Mouse (Mus musculus) embryonic facial prominence, embryonic 11.5 days (tissue): Measurements from ENCODE around the gene 0610010F05Rik. TPM values are rescaled to one million over a fixed set of nuclear protein-coding genes. Genes with fewer than 3 reads are reported as not detected.

Experiments used
- ATAC-seq: fragments of 200-750 bp; cut with Nextera tagmentation; replicated peaks from 2 replicates; pipeline ENCODE4 v1.8.0; 2017; ENCODE audit warnings: low read depth; ENCODE audit not compliant: insufficient number of reproducible peaks, low FRiP score, low TSS enrichment
- DNase-seq: peaks from one replicate; pipeline ENCODE4 v3.0.0-alpha.2; 2015; ENCODE audit warnings: low spot score
- H3K27ac ChIP-seq: fragments of 300-500 bp; sonication (generic); replicated peaks from 2 replicates; pipeline ENCODE4 v1.5.1; 2014; ENCODE audit warnings: mild to moderate bottlenecking, low read depth, low read length, control low read depth
- H3K27me3 ChIP-seq: fragments of 300-500 bp; sonication (generic); 2 replicates; pipeline ENCODE4 v1.6.1; 2014; ENCODE audit warnings: mild to moderate bottlenecking, low read length, moderate library complexity, mixed read lengths; ENCODE audit not compliant: control insufficient read depth, insufficient read depth
- H3K36me3 ChIP-seq: fragments of 300-500 bp; sonication (generic); replicated peaks from 2 replicates; pipeline ENCODE4 v1.6.1; 2014; ENCODE audit warnings: low read depth, mild to moderate bottlenecking, low read length, moderate library complexity, mixed read lengths; ENCODE audit not compliant: control insufficient read depth, insufficient read depth
- H3K4me1 ChIP-seq: fragments of 300-500 bp; sonication (generic); 2 replicates; pipeline ENCODE4 v1.6.1; 2014; ENCODE audit warnings: low read length, mixed read lengths; ENCODE audit not compliant: control insufficient read depth, insufficient read depth
- H3K4me2 ChIP-seq: fragments of 300-500 bp; sonication (generic); 2 replicates; pipeline ENCODE4 v1.6.1; 2014; ENCODE audit warnings: low read depth, mild to moderate bottlenecking, control low read depth, low read length, moderate library complexity
- H3K4me3 ChIP-seq: fragments of 300-500 bp; sonication (generic); 2 replicates; pipeline ENCODE4 v1.5.1; 2014; ENCODE audit warnings: low read depth, low read length, control low read depth
- H3K9ac ChIP-seq: fragments of 300-500 bp; sonication (generic); replicated peaks from 2 replicates; pipeline ENCODE4 v1.6.1; 2014; ENCODE audit warnings: mild to moderate bottlenecking, control low read depth, low read length
- H3K9me3 ChIP-seq: fragments of 300-500 bp; sonication (generic); replicated peaks from 2 replicates; pipeline ENCODE4 v1.6.1; 2016; ENCODE audit warnings: mild to moderate bottlenecking, low read length, inconsistent platforms, mixed read lengths; ENCODE audit not compliant: control insufficient read depth
- WGBS: fragments of 180-500 bp; shearing (Covaris S2); extraction: QIAGEN DNeasy Blood & Tissue Kit; methylation state at CpG from one replicate; pipeline ENCODE4 v1.1.7; 2014; 5-methylcytosine and 5-hydroxymethylcytosine counted together
- polyA plus RNA-seq: library from polyadenylated mRNA; unstranded; fragments of >200 nt; fragmentation: Nextera tagmentation; extraction: Ambion mirVana; gene quantifications from 2 replicates; pipeline ENCODE4 v1.2.1, GENCODE M21; 2014

The 0610010F05Rik gene
- polyA plus RNA-seq, 1 experiment from 2014 or later: 36.8 TPM

DNA sequence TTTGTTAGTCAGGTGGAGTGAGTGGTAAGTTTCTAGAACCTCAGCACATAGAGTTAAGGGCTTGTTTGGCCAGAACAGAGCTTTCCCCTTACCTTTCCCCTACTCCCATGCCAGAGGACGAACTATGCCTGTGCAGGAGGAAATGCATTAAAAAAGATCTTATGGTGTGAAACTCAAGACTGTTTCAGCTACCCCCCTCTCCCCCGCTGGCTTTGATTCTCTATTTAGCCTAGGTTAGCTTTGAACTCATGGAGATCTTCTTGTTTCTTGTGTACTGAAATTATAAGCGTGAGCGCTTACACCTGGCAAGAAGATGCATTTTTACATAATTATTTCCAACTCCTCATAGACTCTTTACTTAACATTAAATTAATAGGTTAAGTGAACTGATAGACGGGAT is 33.1 kb upstream of the 0610010F05Rik start:
- 8% methylated on average over 5 of the region's 5 CpGs for WGBS
- ATAC-seq: no peak; the same call in 1 of the 2 replicates
- Histone ChIP-seq H3K4me3 (peak overlapping the region; percentile 88), H3K4me1 (no peaks in the 10 kb centered on the region), H3K27me3 (no peaks in the 10 kb centered on the region), H3K9me3 (no peaks in the 10 kb centered on the region), H3K9ac (peak overlapping the region; percentile 91), H3K4me2 (peak overlapping the region; percentile 37), H3K36me3 (no peaks in the 10 kb centered on the region), H3K27ac (peak overlapping the region; percentile 74)
- peak; percentile 14 for DNase-seq

DNA sequence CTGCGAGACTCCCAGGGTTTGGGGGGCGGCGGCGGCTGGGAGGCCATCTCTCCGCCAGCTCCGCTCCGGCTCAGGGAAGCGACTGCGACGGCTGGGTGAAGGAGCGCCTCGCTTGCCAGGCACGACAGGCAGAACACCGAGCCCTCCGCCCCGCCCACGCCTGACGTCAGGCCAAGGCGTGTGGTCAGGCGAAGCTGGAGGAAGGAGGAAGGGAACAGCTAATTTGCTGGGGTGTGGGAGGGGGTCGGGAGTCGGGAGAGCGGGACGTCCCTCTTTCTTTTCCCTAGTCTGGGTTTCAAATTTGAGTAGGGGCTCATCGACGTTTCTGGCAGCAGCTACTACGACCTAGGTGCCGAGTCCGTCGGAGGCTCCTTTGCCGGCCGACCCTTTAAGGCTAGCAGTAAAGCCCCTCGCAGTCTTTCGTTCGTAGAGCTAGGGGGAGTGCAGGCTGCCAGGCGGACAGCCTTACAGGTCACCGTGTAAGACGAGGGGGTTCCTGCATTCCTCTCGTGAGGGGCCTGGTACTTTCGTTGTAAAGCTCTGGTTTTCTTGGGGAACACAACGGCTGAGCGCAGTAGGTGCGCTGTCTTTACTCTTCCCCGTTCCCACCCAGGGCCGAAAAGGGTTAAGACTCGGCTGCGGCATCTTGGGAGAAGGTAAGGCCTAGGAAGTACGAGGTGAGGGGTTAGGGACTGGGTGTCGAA is 32.5 kb upstream of the 0610010F05Rik start, which contains the start of gene Pex13:
Gene Pex13, minus strand, starts transcription at position 162 of the 704 bp plus-strand sequence.
- Histone ChIP-seq H3K4me2 (peak within 1 kb of the TSS; percentile 37), H3K9ac (peak within 1 kb of the TSS; percentile 91), H3K27me3 (no peaks in the 10 kb centered on the region), H3K36me3 (no peaks in the 10 kb centered on the region), H3K4me3 (peak within 1 kb of the TSS; percentile 88), H3K27ac (peak within 1 kb of the TSS; percentile 74), H3K4me1 (no peaks in the 10 kb centered on the region), H3K9me3 (no peaks in the 10 kb centered on the region)
- ATAC-seq: peak; percentile 98
- peak; percentile 97 for DNase-seq
- under 1% methylated on average over 49 of the region's 49 CpGs for WGBS

DNA sequence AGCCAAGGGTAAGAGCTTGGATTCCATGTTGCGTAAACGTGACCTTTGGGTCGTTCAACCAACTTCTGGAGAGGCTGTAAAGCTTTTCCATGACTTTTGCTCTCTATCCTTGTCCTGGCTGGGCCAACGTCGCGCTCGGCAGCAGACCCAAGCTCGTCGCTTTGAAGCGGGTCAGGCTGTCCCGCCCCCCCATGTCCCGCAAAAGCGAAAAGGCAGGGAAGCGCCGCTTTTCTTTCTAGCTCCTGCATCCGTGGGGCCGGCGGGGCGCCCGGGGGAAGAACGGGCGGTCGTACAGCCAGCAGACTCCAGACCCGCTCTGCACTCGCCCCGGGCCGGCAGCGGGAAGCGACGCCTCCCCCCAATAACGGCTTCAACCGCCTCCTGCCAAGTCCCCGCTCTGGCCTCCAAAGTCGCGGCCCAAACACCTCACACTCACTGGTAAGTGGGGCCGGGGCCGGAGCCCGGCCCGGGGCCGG is 31.9 kb upstream of the 0610010F05Rik start, which contains the start of gene Pus10:
Gene Pus10, plus strand, starts transcription at position 364 of the 476 bp plus-strand sequence.
- peak; percentile 70 for ATAC-seq
- under 1% methylated on average over 39 of the region's 40 CpGs for WGBS

DNA sequence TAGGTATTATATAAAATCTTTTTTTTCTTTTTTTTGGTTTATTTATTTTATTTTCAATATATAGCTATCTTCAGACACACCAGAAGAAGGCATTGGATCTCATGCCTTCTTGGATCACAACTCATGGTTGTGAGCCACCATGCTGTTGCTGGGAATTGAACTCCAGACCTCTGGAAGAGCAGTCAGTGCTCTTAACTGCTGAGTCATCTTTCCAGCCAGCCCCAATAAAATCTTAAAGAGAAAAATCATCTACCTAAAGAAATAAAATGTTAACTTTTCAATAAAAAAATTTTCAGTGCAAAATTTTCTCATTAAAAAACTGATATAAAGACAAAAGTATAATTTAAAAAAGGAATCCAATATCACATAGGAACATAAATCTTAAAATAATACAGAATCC is 30.8 kb upstream of the 0610010F05Rik start:
- Histone ChIP-seq H3K36me3 (no peaks in the 10 kb centered on the region), H3K4me1 (no peaks in the 10 kb centered on the region), H3K4me2 (no peak overlapping the region), H3K4me3 (no peak overlapping the region), H3K9me3 (no peaks in the 10 kb centered on the region), H3K9ac (no peak overlapping the region), H3K27ac (no peak overlapping the region), H3K27me3 (no peaks in the 10 kb centered on the region)
- DNase-seq (no peak), ATAC-seq (no peak)

More for the DNA sequence above, 31.9 kb upstream of the 0610010F05Rik start, which contains the start of gene Pus10:
- no peak for DNase-seq
- Histone ChIP-seq H3K4me1 (no peaks in the 10 kb centered on the region), H3K9ac (peak within 1 kb of the TSS; percentile 91), H3K9me3 (no peaks in the 10 kb centered on the region), H3K4me2 (peak within 1 kb of the TSS; percentile 37), H3K27ac (peak within 1 kb of the TSS; percentile 74), H3K27me3 (no peaks in the 10 kb centered on the region), H3K36me3 (no peaks in the 10 kb centered on the region), H3K4me3 (peak within 1 kb of the TSS; percentile 88)

DNA sequence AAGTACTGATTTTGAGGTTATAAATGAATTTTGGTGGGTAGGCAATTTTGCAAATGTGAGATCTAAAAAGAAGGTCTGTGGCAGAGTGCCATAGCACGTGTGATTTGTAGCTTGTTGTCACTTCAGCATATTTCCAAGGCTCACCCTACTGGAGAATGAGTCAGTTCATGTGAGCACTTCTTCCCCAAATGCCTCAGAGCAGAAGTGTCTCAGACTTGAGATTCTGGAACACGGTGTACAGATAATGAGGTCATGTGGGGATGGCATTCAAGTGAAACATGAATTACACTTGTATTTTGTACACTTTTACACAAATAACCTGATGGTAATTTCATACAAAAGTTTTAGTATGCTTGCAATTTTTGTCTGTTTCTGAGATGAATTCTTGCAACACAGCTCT is 24.4 kb upstream of the 0610010F05Rik start:
- Histone ChIP-seq H3K27me3 (no peaks in the 10 kb centered on the region), H3K4me2 (no peak overlapping the region), H3K36me3 (no peaks in the 10 kb centered on the region), H3K4me1 (no peaks in the 10 kb centered on the region), H3K9ac (no peak overlapping the region), H3K9me3 (no peaks in the 10 kb centered on the region), H3K27ac (no peak overlapping the region), H3K4me3 (no peak overlapping the region)
- DNase-seq (no peak), ATAC-seq (no peak)
- WGBS: 90% methylated on average over 2 of the region's 2 CpGs

DNA sequence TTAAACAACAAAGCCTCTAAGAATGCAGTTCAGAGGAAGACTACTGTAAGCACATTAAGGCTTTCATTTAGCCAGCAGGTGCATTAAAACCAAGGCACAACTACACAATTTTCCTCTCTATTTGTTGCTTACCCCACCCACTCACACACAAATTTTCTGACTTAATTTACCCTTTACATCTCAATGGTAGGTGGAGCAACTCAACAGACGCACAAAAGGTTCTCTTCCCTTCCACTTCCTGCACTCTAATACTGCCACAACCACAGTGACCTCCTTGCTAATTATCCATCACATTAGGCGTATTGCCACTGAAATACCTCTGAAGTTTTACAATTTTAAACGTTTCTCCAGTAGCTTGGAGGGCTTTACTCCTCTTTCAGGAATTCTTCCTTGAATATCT is 20.2 kb upstream of the 0610010F05Rik start:
- no peaks in the 10 kb centered on the region for H3K36me3 ChIP-seq
- no peaks in the 10 kb centered on the region for H3K9me3 ChIP-seq
- H3K9ac ChIP-seq: no peak overlapping the region
- no peak overlapping the region for H3K27ac ChIP-seq
- no peaks in the 10 kb centered on the region for H3K4me1 ChIP-seq
- WGBS: 72% methylated on average over 3 of the region's 3 CpGs
- ATAC-seq: no peak
- no peak for DNase-seq
- H3K4me3 ChIP-seq: no peak overlapping the region
- no peaks in the 10 kb centered on the region for H3K27me3 ChIP-seq
- no peak overlapping the region for H3K4me2 ChIP-seq

DNA sequence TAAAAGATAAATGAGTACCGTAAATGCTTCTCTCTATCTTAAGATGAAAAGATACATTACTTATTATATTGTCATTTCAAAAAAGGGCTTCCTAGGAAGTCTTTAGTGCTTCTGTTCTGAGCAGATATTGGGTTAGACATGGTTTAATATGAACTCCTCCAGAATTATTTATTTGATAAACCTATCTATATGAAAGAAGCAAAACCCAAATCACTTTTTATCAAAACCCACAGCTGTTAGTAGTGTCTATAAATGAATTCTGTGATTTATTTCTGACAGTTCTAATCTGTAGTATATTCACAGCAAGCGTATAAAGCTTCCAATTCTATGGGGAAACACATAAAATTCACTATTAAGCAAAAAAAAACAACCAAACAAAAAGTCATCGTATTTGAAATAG is 14.4 kb upstream of the 0610010F05Rik start:
- 89% methylated on average over 3 of the region's 3 CpGs for WGBS
- Histone ChIP-seq H3K27me3 (no peaks in the 10 kb centered on the region), H3K9me3 (no peaks in the 10 kb centered on the region), H3K4me1 (no peaks in the 10 kb centered on the region), H3K9ac (no peak overlapping the region), H3K27ac (no peak overlapping the region), H3K36me3 (no peaks in the 10 kb centered on the region), H3K4me3 (no peak overlapping the region), H3K4me2 (no peak overlapping the region)
- no peak for ATAC-seq
- DNase-seq: no peak

DNA sequence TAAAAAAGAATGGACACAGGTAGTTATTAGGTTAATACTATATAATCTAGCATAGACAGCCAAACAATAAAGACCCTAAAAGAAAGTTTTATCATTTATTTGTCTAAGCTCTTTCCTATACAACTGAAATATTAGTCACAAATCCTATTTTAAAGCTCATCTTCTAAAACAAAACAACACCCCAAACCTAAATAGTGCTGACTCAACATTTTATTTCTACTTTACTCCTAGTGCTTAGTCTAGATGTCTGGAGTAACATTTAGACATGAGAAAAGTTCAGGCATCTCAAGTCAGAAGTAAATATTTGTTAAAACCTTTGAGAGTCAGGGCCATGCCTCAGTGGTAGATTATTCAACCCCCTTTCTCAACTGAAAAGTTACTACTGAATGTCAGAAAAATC is 14.0 kb upstream of the 0610010F05Rik start:
- ATAC-seq: no peak
- no peak overlapping the region for H3K27ac ChIP-seq
- H3K9me3 ChIP-seq: no peaks in the 10 kb centered on the region
- H3K4me1 ChIP-seq: no peaks in the 10 kb centered on the region
- H3K4me3 ChIP-seq: no peak overlapping the region
- H3K4me2 ChIP-seq: no peak overlapping the region
- no peak for DNase-seq
- no peaks in the 10 kb centered on the region for H3K36me3 ChIP-seq
- no peaks in the 10 kb centered on the region for H3K27me3 ChIP-seq
- H3K9ac ChIP-seq: no peak overlapping the region
